Mouse (Mus musculus): Measurements from ENCODE around the gene Ttc9c.

The Ttc9c gene

GRCm38 (mm10) chr19:8829660-8830059 is 10.5 kb upstream of the Ttc9c start, which contains the start of gene AC129217.1:
AC129217.1 (plus strand) TSS chr19:8829773.
- DNase-seq (ENCODE audit: low spot score) = no peak

- no peak for DNase-seq (ENCODE audit: low spot score)
Observed at GRCm38 (mm10) chr19:8822696-8823095, 3.6 kb upstream of the Ttc9c start.

- no peak for DNase-seq (ENCODE audit: low spot score)
Observed at GRCm38 (mm10) chr19:8821146-8821545, 2.0 kb upstream of the Ttc9c start.

GRCm38 (mm10) chr19:8820424-8820956 is 1.4 kb upstream of the Ttc9c start:
- DNase-seq (ENCODE audit: low spot score) = peak; percentile 66

GRCm38 (mm10) chr19:8819596-8820423 is 677 bp upstream of the Ttc9c start, which contains the start of gene Hnrnpul2:
Hnrnpul2 (plus strand) TSS chr19:8820010.
- DNase-seq (ENCODE audit: low spot score) = peak; percentile 97

- no peak for DNase-seq (ENCODE audit: low spot score)
Observed at GRCm38 (mm10) chr19:8818301-8818798, 783 bp downstream of the Ttc9c start.

- DNase-seq (ENCODE audit: low spot score) = no peak
Observed at GRCm38 (mm10) chr19:8817001-8817400, 2.1 kb downstream of the Ttc9c start.

- no peak for DNase-seq (ENCODE audit: low spot score)
Observed at GRCm38 (mm10) chr19:8815812-8816211, 3.3 kb downstream of the Ttc9c start.

GRCm38 (mm10) chr19:8806810-8807209 is 12.3 kb downstream of the Ttc9c start:
- no peak for DNase-seq (ENCODE audit: low spot score)

- no peak for DNase-seq (ENCODE audit: low spot score)
Observed at GRCm38 (mm10) chr19:8803879-8804660, 15.1 kb downstream of the Ttc9c start.

- no peak for DNase-seq (ENCODE audit: low spot score)
Observed at GRCm38 (mm10) chr19:8803204-8803780, 15.8 kb downstream of the Ttc9c start.

- peak; percentile 92 for DNase-seq (ENCODE audit: low spot score)
Observed at GRCm38 (mm10) chr19:8802130-8802821, 16.9 kb downstream of the Ttc9c start, which contains the start of gene Zbtb3. Zbtb3 (plus strand) TSS chr19:8802555.

- DNase-seq (ENCODE audit: low spot score) = no peak
Observed at GRCm38 (mm10) chr19:8798947-8799315, 20.2 kb downstream of the Ttc9c start.

GRCm38 (mm10) chr19:8798264-8798946 is 20.7 kb downstream of the Ttc9c start, which contains the start of gene Polr2g:
Polr2g (minus strand) TSS chr19:8798577.
- peak; percentile 92 for DNase-seq (ENCODE audit: low spot score)

GRCm38 (mm10) chr19:8790171-8790570 is 29.0 kb downstream of the Ttc9c start:
- no peak for DNase-seq (ENCODE audit: low spot score)

- no peak for DNase-seq (ENCODE audit: low spot score)
Observed at GRCm38 (mm10) chr19:8789171-8789570, 30.0 kb downstream of the Ttc9c start.

- DNase-seq (ENCODE audit: low spot score) = no peak
Observed at GRCm38 (mm10) chr19:8788521-8788920, 30.6 kb downstream of the Ttc9c start.

- peak; percentile 87 for DNase-seq (ENCODE audit: low spot score)
Observed at GRCm38 (mm10) chr19:8786008-8786781, 32.9 kb downstream of the Ttc9c start, which contains the start of gene Taf6l. Taf6l (minus strand) TSS chr19:8786417.

GRCm38 (mm10) chr19:8774951-8775421 is 44.1 kb downstream of the Ttc9c start:
- DNase-seq (ENCODE audit: low spot score) = peak; percentile 63

Measured in testis, postnatal 10 days (tissue).